Comparison of ENCODE assay signal across 24 mouse cellular contexts in the genomic region with DNA sequence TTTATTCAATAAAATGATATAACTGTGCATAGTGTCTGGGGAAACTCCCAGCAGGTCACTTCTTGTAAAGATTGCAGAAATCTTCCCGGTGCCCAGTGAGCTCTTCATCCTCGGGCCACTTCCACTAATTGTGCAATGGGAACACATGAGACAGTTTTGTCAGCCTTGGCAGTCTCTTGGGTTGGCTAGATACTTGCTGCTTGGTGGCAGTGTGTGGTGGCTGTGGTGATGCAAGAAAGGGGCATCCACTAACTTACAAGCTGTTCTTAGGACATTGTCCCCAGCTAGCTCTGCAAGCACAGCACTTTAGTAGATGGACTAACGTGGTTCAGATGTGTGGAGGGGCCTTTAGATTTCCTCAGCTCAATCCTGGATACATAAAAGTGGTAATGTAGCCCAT. TPM values are rescaled to one million over a fixed set of nuclear protein-coding genes. Genes with fewer than 3 reads are reported as not detected.
DNase-seq lines count a peak whose midpoint lies in the region; ATAC-seq and TF ChIP-seq lines count a peak whose summit lies in the region.
"Had no signal": no experiment of that assay in that cellular context is flagged by ENCODE, and none has a peak within 500 bp of the region (broad histone marks: within the 10 kb centered on the region; RNA-seq: fewer than 3 reads in every experiment).

No protein-coding gene starts in this region.

- no peak overlapping the region for H3K4me2 ChIP-seq in liver, postnatal 0 days (ENCODE audit: low read depth, low read length)
- no peak overlapping the region for H3K4me2 ChIP-seq in midbrain, embryonic 16.5 days (ENCODE audit: low read length)
- H3K4me2 ChIP-seq: embryonic facial prominence, embryonic 13.5 days; heart, embryonic 12.5 days; hindbrain, embryonic 14.5 days; limb, embryonic 13.5 days; liver, embryonic 15.5 days; neural tube, embryonic 12.5 days had no signal

- no peak overlapping the region for H3K4me3 ChIP-seq in liver, adult 2 months (ENCODE audit: insufficient read depth, low read depth, low read length)
- no peak overlapping the region for H3K4me3 ChIP-seq in liver, postnatal 0 days (ENCODE audit: low read depth, low read length)
- no peak overlapping the region for H3K4me3 ChIP-seq in brown adipose tissue, adult 24 weeks (ENCODE audit: insufficient read depth, low read depth, low read length)
- no peak overlapping the region for H3K4me3 ChIP-seq in midbrain, embryonic 16.5 days (ENCODE audit: low read depth, low read length)
- H3K4me3 ChIP-seq: embryonic facial prominence, embryonic 13.5 days; heart, embryonic 12.5 days; limb, embryonic 13.5 days; liver, embryonic 15.5 days; neural tube, embryonic 12.5 days had no signal

- peak overlapping the region; percentile 93 for H3K27ac ChIP-seq in liver, adult 2 months (replicated peaks; ENCODE audit: insufficient read depth, low read depth, low read length)
- no peak overlapping the region for H3K27ac ChIP-seq in liver, postnatal 0 days (ENCODE audit: low read depth)
- H3K27ac ChIP-seq in brown adipose tissue, adult 24 weeks (replicated peaks; ENCODE audit: low read depth, low read length) = peak overlapping the region; percentile 44
- H3K27ac ChIP-seq in midbrain, embryonic 16.5 days (ENCODE audit: low read length) = no peak overlapping the region
- H3K27ac ChIP-seq: embryonic facial prominence, embryonic 13.5 days; hindbrain, embryonic 14.5 days; kidney, postnatal 0 days; limb, embryonic 13.5 days; liver, embryonic 15.5 days; neural tube, embryonic 12.5 days had no signal

- no peaks in the 10 kb centered on the region for H3K36me3 ChIP-seq in liver, adult 2 months (ENCODE audit: control insufficient read depth, insufficient read depth, low read length)
- H3K36me3 ChIP-seq in liver, postnatal 0 days (replicated peaks; ENCODE audit: insufficient read depth, low read length) = no peaks in the 10 kb centered on the region
- H3K36me3 ChIP-seq in midbrain, embryonic 16.5 days (ENCODE audit: control insufficient read depth, insufficient read depth, low read length) = no peaks in the 10 kb centered on the region
- H3K36me3 ChIP-seq: embryonic facial prominence, embryonic 13.5 days; heart, embryonic 12.5 days; limb, embryonic 13.5 days; liver, embryonic 15.5 days; neural tube, embryonic 12.5 days had no signal

- TF ChIP-seq EP300 in liver, postnatal 0 days (IDR thresholded peaks at IDR 0.05; ENCODE audit: low read depth) = no peak

- H3K9ac ChIP-seq in liver, adult 2 months (ENCODE audit: low read depth, low read length) = no peak overlapping the region
- no peak overlapping the region for H3K9ac ChIP-seq in liver, postnatal 0 days (replicated peaks)
- H3K9ac ChIP-seq in midbrain, embryonic 16.5 days (ENCODE audit: low read depth, low read length) = no peak overlapping the region
- H3K9ac ChIP-seq: embryonic facial prominence, embryonic 13.5 days; forebrain, postnatal 0 days; heart, embryonic 12.5 days; hindbrain, embryonic 14.5 days; limb, embryonic 13.5 days; liver, embryonic 15.5 days; neural tube, embryonic 12.5 days had no signal

- peak; percentile 100 for DNase-seq in liver, adult 2 months (ENCODE audit: extremely low read depth, low read depth, low spot score)
- no peak for DNase-seq in liver, postnatal 0 days
- peak; percentile 52 for DNase-seq in adrenal gland, adult 8-10 months
- DNase-seq in kidney, postnatal 4 days = no peak
- DNase-seq: cerebellum, adult 2 months; forebrain, postnatal 0 days; gastrocnemius, postnatal 10 days had no signal

- no peak for ATAC-seq in liver, postnatal 0 days
- 0 out of 2 replicates have a peak, but pooled peaks have one; percentile 21 for ATAC-seq in megakaryocyte, adult 5-6 weeks (ENCODE audit: poor library complexity, severe bottlenecking)
- no peak for ATAC-seq in midbrain, embryonic 16.5 days
- ATAC-seq: forebrain, postnatal 0 days; intestine, embryonic 16.5 days had no signal

- 13% methylated on average over 3 of the region's 3 CpGs for WGBS in liver, adult 2 months
- 52% methylated on average over 3 of the region's 3 CpGs for WGBS in liver, postnatal 0 days (ENCODE audit: insufficient replicate concordance)
- WGBS in midbrain, embryonic 16.5 days = 83% methylated on average over 3 of the region's 3 CpGs

- TF ChIP-seq CTCF in liver, adult 2 months (IDR thresholded peaks at IDR 0.05; ENCODE audit: low read depth, low read length) = no peak
- TF ChIP-seq CTCF in liver, postnatal 0 days (IDR thresholded peaks at IDR 0.05; ENCODE audit: low read depth) = no peak

- peaks cover 12% of the 10 kb centered on the region for H3K4me1 ChIP-seq in liver, adult 2 months (ENCODE audit: control insufficient read depth, insufficient read depth, low read length)
- no peaks in the 10 kb centered on the region for H3K4me1 ChIP-seq in liver, postnatal 0 days (ENCODE audit: insufficient read depth)
- peaks cover 4% of the 10 kb centered on the region; the same call in 1 of the 2 replicates for H3K4me1 ChIP-seq in brown adipose tissue, adult 24 weeks (ENCODE audit: control insufficient read depth, insufficient read depth, insufficient read length, low read length)
- H3K4me1 ChIP-seq in midbrain, embryonic 16.5 days (ENCODE audit: control insufficient read depth, insufficient read depth, low read length) = no peaks in the 10 kb centered on the region
- H3K4me1 ChIP-seq: embryonic facial prominence, embryonic 13.5 days; limb, embryonic 13.5 days; liver, embryonic 15.5 days; neural tube, embryonic 12.5 days had no signal

- no peak for TF ChIP-seq POLR2A in liver, adult 2 months (IDR thresholded peaks at IDR 0.05; ENCODE audit: extremely low read depth, insufficient read depth, low read length)

- H3K79me2 ChIP-seq in liver, adult 2 months (ENCODE audit: control insufficient read depth, insufficient read depth, low read length) = no peaks in the 10 kb centered on the region

- no peaks in the 10 kb centered on the region for H3K9me3 ChIP-seq in liver, postnatal 0 days (ENCODE audit: low read length)
- H3K9me3 ChIP-seq in midbrain, embryonic 16.5 days (replicated peaks; ENCODE audit: control insufficient read depth, low read length, poor library complexity, severe bottlenecking) = no peaks in the 10 kb centered on the region
- H3K9me3 ChIP-seq: embryonic facial prominence, embryonic 13.5 days; heart, embryonic 12.5 days; limb, embryonic 13.5 days; liver, embryonic 15.5 days; neural tube, embryonic 12.5 days had no signal

- no peaks in the 10 kb centered on the region for H3K27me3 ChIP-seq in liver, adult 2 months (ENCODE audit: control insufficient read depth, insufficient read depth, low read length)
- no peaks in the 10 kb centered on the region for H3K27me3 ChIP-seq in liver, postnatal 0 days (ENCODE audit: insufficient read depth, low read length)
- H3K27me3 ChIP-seq in midbrain, embryonic 16.5 days (ENCODE audit: control insufficient read depth, insufficient read depth, low read depth, low read length) = no peaks in the 10 kb centered on the region
- H3K27me3 ChIP-seq: embryonic facial prominence, embryonic 13.5 days; heart, embryonic 12.5 days; limb, embryonic 13.5 days; liver, embryonic 15.5 days; neural tube, embryonic 12.5 days had no signal

RNA-seq across cellular contexts. Expression of a gene that starts 3.0 kb away (rescaled TPM):
- total RNA-seq in liver, adult 2 months (2014; rRNA removed) = 18.9 and 23.7 TPM in 2 replicates
- 22.0 and 30.0 TPM in 2 replicates for polyA plus RNA-seq in liver, adult 2 months (2012; rRNA removed)
- 0.38 and 0.63 TPM in 2 replicates for polyA plus RNA-seq in liver, postnatal 0 days (2015; fragmentation: Nextera tagmentation; extraction: Ambion mirVana)
- total RNA-seq in adrenal gland, adult 8-10 months (2022) = not detected
- polyA plus RNA-seq in brown adipose tissue, adult 24 weeks (2012; ENCODE audit: insufficient read depth, insufficient read length, missing spikeins) = not detected in 2 replicates
- total RNA-seq in megakaryocyte, adult 5-6 weeks (2015) = not detected in 2 replicates
- not detected in 2 replicates for total RNA-seq in megakaryocyte, adult 5-6 weeks (2017)
- 0.23 TPM in 1 of 2 replicates, not detected in the other for polyA plus RNA-seq in midbrain, embryonic 16.5 days (2015; fragmentation: Nextera tagmentation; extraction: Ambion mirVana)
- total RNA-seq: ES-E14; forebrain, postnatal 0 days; heart, postnatal 25 days; left cerebral cortex, postnatal 10 days; megakaryocyte-erythroid progenitor cell, adult 5-6 weeks; midbrain, postnatal 0 days had no signal
- polyA plus RNA-seq: cortical plate, adult 2 months; embryonic facial prominence, embryonic 13.5 days; heart, embryonic 12.5 days; hindbrain, embryonic 14.5 days; liver, embryonic 15.5 days had no signal

RNA-seq across cellular contexts. Expression of a gene that starts 5.8 kb away (rescaled TPM):
- 16.0 and 25.5 TPM in 2 replicates for total RNA-seq in liver, adult 2 months (2014; rRNA removed)
- 12.5 and 13.3 TPM in 2 replicates for polyA plus RNA-seq in liver, adult 2 months (2012; rRNA removed)
- polyA plus RNA-seq in liver, postnatal 0 days (2015; fragmentation: Nextera tagmentation; extraction: Ambion mirVana) = 0.19 and 0.25 TPM in 2 replicates
- total RNA-seq in adrenal gland, adult 8-10 months (2022) = not detected
- polyA plus RNA-seq in brown adipose tissue, adult 24 weeks (2012; ENCODE audit: insufficient read depth, insufficient read length, missing spikeins) = not detected in 2 replicates
- total RNA-seq in megakaryocyte, adult 5-6 weeks (2015) = not detected in 2 replicates
- total RNA-seq in megakaryocyte, adult 5-6 weeks (2017) = not detected in 2 replicates
- polyA plus RNA-seq in midbrain, embryonic 16.5 days (2015; fragmentation: Nextera tagmentation; extraction: Ambion mirVana) = not detected in 2 replicates
- total RNA-seq: ES-E14; forebrain, postnatal 0 days; gastrocnemius, postnatal 10 days; heart, postnatal 25 days; left cerebral cortex, postnatal 10 days; megakaryocyte-erythroid progenitor cell, adult 5-6 weeks; midbrain, postnatal 0 days had no signal
- polyA plus RNA-seq: cerebellum, adult 2 months; cortical plate, adult 2 months; embryonic facial prominence, embryonic 13.5 days; forebrain, postnatal 0 days; heart, embryonic 12.5 days; hindbrain, embryonic 14.5 days; intestine, embryonic 16.5 days; liver, embryonic 15.5 days; midbrain, postnatal 0 days; neural tube, embryonic 12.5 days had no signal

RNA-seq across cellular contexts. Expression of a gene that starts 13.4 kb away (rescaled TPM):
- 74.2 and 103 TPM in 2 replicates for total RNA-seq in liver, adult 2 months (2014; rRNA removed)
- polyA plus RNA-seq in liver, adult 2 months (2012; rRNA removed) = 80.9 and 90.4 TPM in 2 replicates
- 2.3 and 2.4 TPM in 2 replicates for polyA plus RNA-seq in liver, postnatal 0 days (2015; fragmentation: Nextera tagmentation; extraction: Ambion mirVana)
- not detected for total RNA-seq in adrenal gland, adult 8-10 months (2022)
- 0.48 TPM in 1 of 2 replicates, not detected in the other for polyA plus RNA-seq in brown adipose tissue, adult 24 weeks (2012; ENCODE audit: insufficient read depth, insufficient read length, missing spikeins)
- not detected in 2 replicates for total RNA-seq in megakaryocyte, adult 5-6 weeks (2015)
- total RNA-seq in megakaryocyte, adult 5-6 weeks (2017) = not detected in 2 replicates
- not detected in 2 replicates for polyA plus RNA-seq in midbrain, embryonic 16.5 days (2015; fragmentation: Nextera tagmentation; extraction: Ambion mirVana)
- total RNA-seq: ES-E14; forebrain, postnatal 0 days; gastrocnemius, postnatal 10 days; heart, postnatal 25 days; left cerebral cortex, postnatal 10 days; megakaryocyte-erythroid progenitor cell, adult 5-6 weeks; midbrain, postnatal 0 days had no signal
- polyA plus RNA-seq: cerebellum, adult 2 months; cortical plate, adult 2 months; embryonic facial prominence, embryonic 13.5 days; forebrain, postnatal 0 days; heart, embryonic 12.5 days; hindbrain, embryonic 14.5 days; kidney, postnatal 0 days; limb, embryonic 13.5 days; midbrain, postnatal 0 days; neural tube, embryonic 12.5 days had no signal

RNA-seq across cellular contexts. Expression of a gene that starts 30.3 kb away (rescaled TPM):
- total RNA-seq in liver, adult 2 months (2014; rRNA removed) = 7.8 and 10.1 TPM in 2 replicates
- 3.5 and 3.8 TPM in 2 replicates for polyA plus RNA-seq in liver, adult 2 months (2012; rRNA removed)
- 5.4 and 11.9 TPM in 2 replicates for polyA plus RNA-seq in liver, postnatal 0 days (2015; fragmentation: Nextera tagmentation; extraction: Ambion mirVana)
- total RNA-seq in adrenal gland, adult 8-10 months (2022) = 1 to 10 TPM; 1.1 to 7.4 (median 4.6) TPM
- polyA plus RNA-seq in brown adipose tissue, adult 24 weeks (2012; ENCODE audit: insufficient read depth, insufficient read length, missing spikeins) = 3.2 TPM in 1 of 2 replicates, not detected in the other
- total RNA-seq in megakaryocyte, adult 5-6 weeks (2015) = 0.52 and 0.87 TPM in 2 replicates
- 1.8 and 2.0 TPM in 2 replicates for total RNA-seq in megakaryocyte, adult 5-6 weeks (2017)
- 0.31 TPM in 1 of 2 replicates, not detected in the other for polyA plus RNA-seq in midbrain, embryonic 16.5 days (2015; fragmentation: Nextera tagmentation; extraction: Ambion mirVana)
- total RNA-seq: forebrain, postnatal 0 days; gastrocnemius, postnatal 10 days; left cerebral cortex, postnatal 10 days; megakaryocyte-erythroid progenitor cell, adult 5-6 weeks; midbrain, postnatal 0 days had no signal
- polyA plus RNA-seq: cerebellum, adult 2 months; cortical plate, adult 2 months; neural tube, embryonic 12.5 days had no signal

RNA-seq across cellular contexts. Expression of a gene that starts 35.3 kb away (rescaled TPM):
- 2.8 and 2.9 TPM in 2 replicates for total RNA-seq in liver, adult 2 months (2014; rRNA removed)
- polyA plus RNA-seq in liver, adult 2 months (2012; rRNA removed) = 2.5 and 2.7 TPM in 2 replicates
- polyA plus RNA-seq in liver, postnatal 0 days (2015; fragmentation: Nextera tagmentation; extraction: Ambion mirVana) = 6.5 and 6.9 TPM in 2 replicates
- 10 to 100 TPM in 2 of 4 experiments, 1 to 10 TPM in 2; 6.4 to 12.4 (median 10.2) TPM for total RNA-seq in adrenal gland, adult 8-10 months (2022)
- 3.2 and 4.4 TPM in 2 replicates for polyA plus RNA-seq in brown adipose tissue, adult 24 weeks (2012; ENCODE audit: insufficient read depth, insufficient read length, missing spikeins)
- total RNA-seq in megakaryocyte, adult 5-6 weeks (2015) = 12.1 and 12.3 TPM in 2 replicates
- total RNA-seq in megakaryocyte, adult 5-6 weeks (2017) = 9.9 and 12.5 TPM in 2 replicates
- 14.5 and 15.0 TPM in 2 replicates for polyA plus RNA-seq in midbrain, embryonic 16.5 days (2015; fragmentation: Nextera tagmentation; extraction: Ambion mirVana)

Comparison
In these comparisons a context has a peak if more than half of its experiments do, and no peak if none do; other contexts are left out.
1. DNase-seq: peak in liver, adult 2 months (single experiment) and adrenal gland, adult 8-10 months (single experiment); none in liver, postnatal 0 days (single experiment) and kidney, postnatal 4 days (0 of 2).
2. H3K27ac ChIP-seq: peak in liver, adult 2 months (single experiment) and brown adipose tissue, adult 24 weeks (single experiment); none in liver, postnatal 0 days (single experiment) and midbrain, embryonic 16.5 days (single experiment).
3. RNA of a gene that starts 3.0 kb away (polyA plus RNA-seq): 22.0 to 30.0 TPM in liver, adult 2 months; 0.38 to 0.63 TPM in liver, postnatal 0 days, 0.23 TPM in midbrain, embryonic 16.5 days and not detected in brown adipose tissue, adult 24 weeks; every median in the first group is over 10 times any median in the second.
4. RNA of a gene that starts 13.4 kb away (polyA plus RNA-seq): 80.9 to 90.4 TPM in liver, adult 2 months; 2.3 to 2.4 TPM in liver, postnatal 0 days, 0.48 TPM in brown adipose tissue, adult 24 weeks and not detected in midbrain, embryonic 16.5 days; every median in the first group is over 10 times any median in the second.